Mouse (Mus musculus) adrenal gland, postnatal 14 days (tissue): ENCODE results near the gene Dnajc6. TPM values are rescaled to one million over a fixed set of nuclear protein-coding genes. Genes with fewer than 3 reads are reported as not detected.

ENCODE experiments used
- DNase-seq: peaks from one replicate; pipeline ENCODE4 v3.0.0; 2021; ENCODE audit warnings: mixed read lengths
- total RNA-seq: library from RNA; stranded (reverse); gene quantifications from 2 replicates; pipeline ENCODE4 v1.2.3, GENCODE M21; 2021

Gene Dnajc6
- total RNA-seq, 1 experiment from 2014 or later = 3.9 TPM

GRCm38 (mm10) chr4:101569076-101569475 is 72.6 kb downstream of the Dnajc6 start:
- DNase-seq = no peak

GRCm38 (mm10) chr4:101572142-101572541 is 75.7 kb downstream of the Dnajc6 start:
- no peak for DNase-seq

- no peak for DNase-seq
Observed at GRCm38 (mm10) chr4:101575307-101575706, 78.9 kb downstream of the Dnajc6 start.

GRCm38 (mm10) chr4:101578720-101579119 is 82.3 kb downstream of the Dnajc6 start:
- no peak for DNase-seq

- DNase-seq = no peak
Observed at GRCm38 (mm10) chr4:101579517-101579916, 83.1 kb downstream of the Dnajc6 start.

- no peak for DNase-seq
Observed at GRCm38 (mm10) chr4:101581156-101581555, 84.7 kb downstream of the Dnajc6 start.

GRCm38 (mm10) chr4:101582882-101583281 is 86.4 kb downstream of the Dnajc6 start:
- no peak for DNase-seq

GRCm38 (mm10) chr4:101584524-101585454 is 88.3 kb downstream of the Dnajc6 start:
- no peak for DNase-seq

- no peak for DNase-seq
Observed at GRCm38 (mm10) chr4:101585455-101586184, 89.2 kb downstream of the Dnajc6 start.

GRCm38 (mm10) chr4:101588932-101589331 is 92.5 kb downstream of the Dnajc6 start:
- no peak for DNase-seq

- no peak for DNase-seq
Observed at GRCm38 (mm10) chr4:101589771-101590170, 93.3 kb downstream of the Dnajc6 start.

- no peak for DNase-seq
Observed at GRCm38 (mm10) chr4:101591400-101591799, 95.0 kb downstream of the Dnajc6 start.

GRCm38 (mm10) chr4:101592466-101592865 is 96.0 kb downstream of the Dnajc6 start:
- DNase-seq = no peak

- DNase-seq = no peak
Observed at GRCm38 (mm10) chr4:101601758-101602157, 105.3 kb downstream of the Dnajc6 start.

GRCm38 (mm10) chr4:101603635-101604034 is 107.2 kb downstream of the Dnajc6 start:
- DNase-seq = no peak

- no peak for DNase-seq
Observed at GRCm38 (mm10) chr4:101616520-101616919, 120.1 kb downstream of the Dnajc6 start.

- no peak for DNase-seq
Observed at GRCm38 (mm10) chr4:101617742-101618141, 121.3 kb downstream of the Dnajc6 start.

- no peak for DNase-seq
Observed at GRCm38 (mm10) chr4:101620206-101620605, 123.8 kb downstream of the Dnajc6 start.

- DNase-seq = no peak
Observed at GRCm38 (mm10) chr4:101621241-101621640, 124.8 kb downstream of the Dnajc6 start.

GRCm38 (mm10) chr4:101625278-101625677 is 128.8 kb downstream of the Dnajc6 start:
- DNase-seq = no peak

- DNase-seq = no peak
Observed at GRCm38 (mm10) chr4:101635596-101635995, 139.1 kb downstream of the Dnajc6 start.

GRCm38 (mm10) chr4:101637472-101637871 is 141.0 kb downstream of the Dnajc6 start:
- no peak for DNase-seq

GRCm38 (mm10) chr4:101640631-101641030 is 144.2 kb downstream of the Dnajc6 start:
- no peak for DNase-seq
